Mouse (Mus musculus) spleen, adult 2 months (tissue): ENCODE measurements at regions not wholly inside any gene's neighbourhood (a gene's known extent, or its start where the extent isn't known, plus 50 kb on each side); places are given as distances from the start of the nearest gene placed in this dataset.

Experiments used
- DNase-seq, 2 experiments: peaks; one replicate each; pipeline versions ENCODE4 v3.0.0 to v3.0.0-alpha.2; 2012 to 2021; ENCODE audit warnings: low spot score in 2 of 2, low read depth in 1 of 2
- H3K27ac ChIP-seq: fragments of 200-500 bp; 2 replicates; pipeline ENCODE4 v1.5.1; 2012; ENCODE audit warnings: low read length, inconsistent platforms; ENCODE audit not compliant: insufficient read depth
- H3K27me3 ChIP-seq: fragments of 200-500 bp; 2 replicates; pipeline ENCODE4 v1.6.1; 2012; ENCODE audit warnings: mild to moderate bottlenecking, moderate library complexity, low read length, inconsistent platforms; ENCODE audit not compliant: control insufficient read depth, insufficient read depth
- H3K36me3 ChIP-seq: fragments of 200-500 bp; 2 replicates; pipeline ENCODE4 v1.6.1; 2012; ENCODE audit warnings: mild to moderate bottlenecking, low read length, inconsistent platforms; ENCODE audit not compliant: control insufficient read depth, insufficient read depth
- H3K4me1 ChIP-seq: fragments of 200-500 bp; 2 replicates; pipeline ENCODE4 v1.6.1; 2011; ENCODE audit warnings: inconsistent platforms; ENCODE audit not compliant: control insufficient read depth, insufficient read depth, insufficient read length
- H3K4me3 ChIP-seq: fragments of 200-500 bp; 2 replicates; pipeline ENCODE4 v1.5.1; 2011; ENCODE audit warnings: mild to moderate bottlenecking, inconsistent platforms; ENCODE audit not compliant: insufficient read depth, insufficient read length; ENCODE audit errors: extremely low read depth
- CTCF ChIP-seq: fragments of 200-500 bp; IDR thresholded peaks from 2 replicates; pipeline ENCODE4 v1.5.1; 2011; ENCODE audit warnings: mild to moderate bottlenecking, inconsistent platforms; ENCODE audit not compliant: insufficient read depth, insufficient read length, insufficient replicate concordance; ENCODE audit errors: extremely low read depth
- POLR2A ChIP-seq: fragments of 200-500 bp; IDR thresholded peaks from 2 replicates; pipeline ENCODE4 v1.6.1; 2011; ENCODE audit warnings: low read depth, low read length, inconsistent platforms
- WGBS: fragments of 180-500 bp; shearing (Covaris S2); methylation state at CpG from one replicate; pipeline ENCODE4 v1.1.7; 2018; 5-methylcytosine and 5-hydroxymethylcytosine counted together

DNA sequence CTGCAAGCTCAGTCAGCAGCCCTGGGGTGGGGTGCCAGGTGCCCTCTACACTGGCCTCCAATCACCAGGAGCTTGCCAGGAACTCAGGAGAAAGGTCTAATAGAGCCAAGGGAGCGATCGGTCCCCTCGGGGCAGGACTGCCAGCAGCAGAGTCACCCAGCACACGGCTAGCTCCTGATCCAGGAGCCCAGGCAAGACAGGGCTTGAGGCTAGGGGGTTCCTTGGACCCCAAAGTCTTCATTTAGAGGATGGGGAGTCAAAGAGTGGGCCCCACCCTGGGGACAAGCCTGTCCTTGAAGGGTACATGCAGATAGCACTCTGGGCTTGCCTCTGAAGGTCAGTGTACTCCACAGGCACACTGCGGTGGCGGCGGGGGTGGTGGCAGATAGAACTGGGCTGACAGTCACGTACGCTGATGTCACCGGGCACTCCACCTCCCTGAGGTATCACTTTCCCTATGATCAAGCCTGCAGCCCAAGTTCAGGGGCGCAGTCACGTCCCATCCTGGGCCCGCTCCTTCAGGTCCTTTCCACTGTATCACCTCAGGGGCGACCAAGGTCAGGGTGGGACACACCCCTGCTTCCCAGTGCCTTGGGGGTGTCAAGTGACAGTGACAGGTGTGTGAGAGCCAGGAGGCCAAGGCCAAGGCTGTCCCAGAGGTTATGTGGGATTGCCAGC is 114.2 kb upstream of the 1600014C23Rik start:
- 96% methylated on average over 14 of the region's 14 CpGs for WGBS
- no peak for DNase-seq
- no peak for TF ChIP-seq POLR2A
- TF ChIP-seq CTCF, result no peak
- Histone ChIP-seq H3K27me3 (no peaks in the 10 kb centered on the region), H3K4me1 (no peaks in the 10 kb centered on the region), H3K4me3 (no peak overlapping the region), H3K27ac (no peak overlapping the region), H3K36me3 (no peaks in the 10 kb centered on the region)

DNA sequence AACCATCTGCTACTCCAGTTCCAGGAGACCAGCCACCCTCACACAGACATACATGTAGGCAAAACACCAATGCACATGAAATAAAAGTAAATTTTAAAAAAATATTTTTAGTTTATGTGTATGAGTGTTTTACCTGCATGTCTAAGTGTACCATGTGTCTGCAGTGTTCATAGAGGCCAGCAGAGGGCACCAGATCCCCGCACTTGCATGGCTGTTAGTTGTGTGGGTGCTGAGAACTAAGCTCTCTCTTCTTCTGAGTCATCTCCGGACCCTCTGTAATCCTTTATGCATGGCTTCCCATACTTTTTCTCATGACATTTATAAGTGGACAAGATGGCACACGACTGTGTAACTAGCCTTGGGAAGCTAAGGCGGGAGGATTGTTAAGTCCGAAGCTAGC is 112.2 kb upstream of the 1600014C23Rik start:
- no peak overlapping the region for H3K4me3 ChIP-seq
- no peaks in the 10 kb centered on the region; the same call in 1 of the 2 replicates for H3K27me3 ChIP-seq
- no peak for TF ChIP-seq POLR2A
- TF ChIP-seq CTCF, result peak; percentile 6; the same call in 1 of the 2 replicates
- DNase-seq, result no peak
- H3K27ac ChIP-seq, result no peak overlapping the region
- H3K36me3 ChIP-seq, result no peaks in the 10 kb centered on the region
- 90% methylated on average over 5 of the region's 5 CpGs for WGBS
- H3K4me1 ChIP-seq, result no peaks in the 10 kb centered on the region

- H3K27me3 ChIP-seq, result no peaks in the 10 kb centered on the region
- no peaks in the 10 kb centered on the region for H3K36me3 ChIP-seq
- no peak overlapping the region for H3K4me3 ChIP-seq
- 78% methylated on average over 7 of the region's 7 CpGs for WGBS
- no peak for DNase-seq
- no peak overlapping the region for H3K27ac ChIP-seq
- no peaks in the 10 kb centered on the region for H3K4me1 ChIP-seq
- TF ChIP-seq CTCF (no peak), POLR2A (no peak)
Measured at GRCm38 (mm10) chr17:45836731-45837130, 103.1 kb upstream of the 1600014C23Rik start.

DNA sequence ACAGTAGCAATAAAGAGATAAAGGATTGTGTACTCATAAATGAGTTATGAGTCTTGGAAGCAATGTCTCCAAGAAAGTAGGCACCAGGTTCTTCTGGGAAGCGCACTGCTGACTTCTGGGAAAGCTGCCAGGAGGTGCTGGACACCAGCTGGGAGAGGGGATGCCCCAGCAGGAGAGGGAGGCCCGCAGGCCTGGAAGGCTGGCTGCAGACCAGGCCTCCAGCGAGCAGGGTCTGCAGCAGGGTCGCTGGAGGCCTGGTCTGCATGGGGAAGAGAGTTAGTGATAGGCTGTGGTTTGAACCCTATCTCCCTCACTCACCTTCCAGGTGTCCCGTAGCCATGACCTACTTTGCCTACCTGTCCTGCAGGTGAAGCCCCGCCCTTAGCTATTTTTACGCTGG is 102.6 kb upstream of the 1600014C23Rik start:
- Histone ChIP-seq H3K27me3 (no peaks in the 10 kb centered on the region), H3K27ac (no peak overlapping the region), H3K4me3 (no peak overlapping the region), H3K36me3 (no peaks in the 10 kb centered on the region), H3K4me1 (no peaks in the 10 kb centered on the region)
- 84% methylated on average over 7 of the region's 7 CpGs for WGBS
- TF ChIP-seq POLR2A, result no peak
- TF ChIP-seq CTCF, result no peak
- no peak for DNase-seq

DNA sequence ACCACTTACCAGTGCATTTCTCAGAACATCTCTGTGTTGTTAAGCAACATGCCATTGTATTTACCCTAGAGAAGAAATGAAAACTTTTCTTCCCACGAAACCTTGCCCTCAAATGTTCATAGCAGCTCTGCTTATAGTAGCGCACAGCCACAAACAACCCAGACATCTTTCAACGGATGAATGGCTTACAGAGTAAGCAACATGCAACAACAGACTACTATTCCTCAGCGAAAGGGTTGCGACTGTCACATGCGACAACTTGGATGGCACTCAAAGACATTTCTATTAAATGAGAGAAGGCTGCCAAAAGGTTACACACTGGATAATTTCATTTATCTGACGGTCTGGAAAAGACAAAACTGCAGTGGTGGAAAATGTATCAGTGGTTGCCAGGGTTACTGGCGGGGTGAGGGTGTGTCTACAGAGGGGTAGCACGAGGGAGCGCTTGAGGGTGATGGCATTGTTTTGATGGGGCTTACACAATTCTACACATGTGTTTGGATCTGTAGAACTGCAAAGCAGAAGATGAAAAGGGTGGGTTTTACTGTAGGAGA is 101.0 kb upstream of the 1600014C23Rik start:
- no peak for DNase-seq
- no peak overlapping the region for H3K4me3 ChIP-seq
- TF ChIP-seq POLR2A (no peak), CTCF (no peak)
- no peaks in the 10 kb centered on the region for H3K27me3 ChIP-seq
- H3K4me1 ChIP-seq, result no peaks in the 10 kb centered on the region
- no peak overlapping the region for H3K27ac ChIP-seq
- WGBS, result 74% methylated on average over 10 of the region's 10 CpGs
- no peaks in the 10 kb centered on the region for H3K36me3 ChIP-seq

DNA sequence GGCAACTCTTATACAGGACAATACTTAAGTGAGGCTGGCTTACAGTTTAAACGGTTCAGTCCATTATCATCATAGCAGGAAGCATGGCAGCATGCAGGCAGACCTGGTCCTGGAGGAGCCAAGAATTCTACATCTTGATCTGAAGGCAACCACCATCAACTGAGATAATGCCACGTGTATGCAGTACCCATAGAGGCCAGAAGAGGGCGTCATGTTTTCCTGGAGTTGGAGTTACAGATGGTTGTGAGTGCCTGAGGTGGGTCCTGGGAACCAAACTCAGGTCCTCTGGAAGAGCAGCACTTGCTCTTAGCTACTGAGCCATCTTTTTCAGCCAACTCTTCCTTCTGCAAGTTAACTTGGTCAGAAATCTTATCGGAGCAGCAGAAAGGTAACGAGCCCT is 96.7 kb upstream of the 1600014C23Rik start:
- H3K27ac ChIP-seq, result no peak overlapping the region
- H3K4me3 ChIP-seq, result no peak overlapping the region
- WGBS, result 89% methylated on average over 5 of the region's 5 CpGs
- no peaks in the 10 kb centered on the region for H3K27me3 ChIP-seq
- no peak for DNase-seq
- TF ChIP-seq POLR2A (no peak), CTCF (no peak)
- no peaks in the 10 kb centered on the region for H3K36me3 ChIP-seq
- no peaks in the 10 kb centered on the region for H3K4me1 ChIP-seq

GRCm38 (mm10) chr17:45829571-45829970 is 95.9 kb upstream of the 1600014C23Rik start:
- 88% methylated on average over 9 of the region's 9 CpGs for WGBS
- DNase-seq, result no peak
- Histone ChIP-seq H3K27me3 (no peaks in the 10 kb centered on the region), H3K4me3 (no peak overlapping the region), H3K36me3 (no peaks in the 10 kb centered on the region), H3K27ac (no peak overlapping the region), H3K4me1 (no peaks in the 10 kb centered on the region)
- no peak for TF ChIP-seq CTCF
- TF ChIP-seq POLR2A, result no peak
